Mouse (Mus musculus) liver, adult 2 months (tissue): ENCODE measurements at regions not wholly inside any gene's neighbourhood (a gene's known extent, or its start where the extent isn't known, plus 50 kb on each side); places are given as distances from the start of the nearest gene placed in this dataset.

Source experiments
- CTCF ChIP-seq: fragments of 200-500 bp; IDR thresholded peaks from 2 replicates; pipeline ENCODE4 v1.5.1; 2011; ENCODE audit warnings: low read depth, low read length, control low read depth
- POLR2A ChIP-seq: fragments of 200-500 bp; IDR thresholded peaks from 2 replicates; pipeline ENCODE4 v1.6.1; 2011; ENCODE audit warnings: low read length, control low read depth; ENCODE audit not compliant: insufficient read depth; ENCODE audit errors: extremely low read depth

DNA sequence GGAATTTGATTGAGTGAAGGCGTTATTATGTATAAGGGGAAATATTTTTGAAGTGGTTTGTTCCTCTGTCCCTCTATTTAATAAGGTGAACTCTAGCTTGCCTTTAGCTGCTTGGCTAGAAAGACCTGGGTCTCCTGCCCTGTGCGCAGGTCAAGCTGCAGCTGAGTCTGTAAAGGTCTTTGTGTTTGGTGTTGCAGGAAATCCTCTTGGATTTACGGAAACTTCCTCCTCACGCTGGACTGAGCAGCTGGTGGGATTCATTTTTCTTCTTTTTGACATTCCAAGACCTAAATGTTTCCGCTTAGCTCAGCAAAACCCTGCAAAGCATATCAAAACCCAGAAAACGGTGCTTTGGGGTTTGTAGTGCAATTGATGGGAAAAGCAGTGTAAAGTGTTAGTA, 402.2 kb upstream of the Mmadhc start:
- TF ChIP-seq CTCF (no peak), POLR2A (no peak)
